Mouse (Mus musculus): ENCODE results near the gene Pdlim7. TPM values are rescaled to one million over a fixed set of nuclear protein-coding genes. Genes with fewer than 3 reads are reported as not detected.
A peak's percentile ranks its signal among the peaks of the same experiment; 100 is the strongest.

The Pdlim7 gene
- total RNA-seq, 2 experiments from 2014 or later: 52.3 to 56.6 TPM

DNA sequence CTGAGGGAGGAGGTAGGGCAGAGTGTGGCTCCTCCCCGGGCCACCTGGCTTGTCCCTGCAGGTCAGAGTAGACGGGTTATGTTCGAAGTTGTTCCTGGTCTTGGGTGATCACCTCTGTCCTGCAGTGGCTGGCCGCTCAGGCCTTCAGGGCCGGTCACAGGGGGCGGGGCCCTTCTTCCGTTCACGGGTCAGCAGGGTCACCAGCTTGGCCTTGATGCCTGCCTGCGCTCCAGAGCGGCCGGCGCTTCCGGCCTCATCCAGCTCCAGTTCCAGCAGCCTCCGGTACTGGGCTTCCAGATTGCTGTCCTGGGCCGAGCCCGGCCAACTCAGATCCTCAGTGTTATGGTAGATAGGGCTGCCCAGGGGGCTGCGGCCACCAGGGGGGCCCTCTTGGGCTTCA lies 9.8 kb upstream of the Pdlim7 start:
- intact Hi-C loops (cut with DNase I): no loop called here
- DNase-seq: peak; percentile 52 to 63

DNA sequence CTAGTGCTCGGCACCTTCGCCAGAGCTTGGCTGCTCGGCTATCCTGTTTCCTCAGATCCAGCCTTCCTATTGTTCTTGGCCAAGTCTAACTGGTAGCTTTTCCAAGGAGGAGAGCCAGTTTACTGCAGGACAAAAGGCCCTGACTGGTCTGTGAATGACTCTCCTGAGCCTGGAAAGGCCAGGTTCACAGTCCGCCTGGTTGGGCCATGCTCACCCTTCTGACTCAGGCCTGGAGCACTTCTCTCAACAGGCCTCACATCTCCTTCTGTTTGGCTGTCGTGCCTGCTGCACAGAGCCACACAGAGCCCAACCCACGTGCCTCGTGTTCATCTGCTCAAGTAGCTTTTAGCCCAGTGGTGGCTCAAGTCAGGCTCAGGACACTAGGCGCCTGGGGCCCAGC lies 9.3 kb upstream of the Pdlim7 start:
- intact Hi-C loops (cut with DNase I): no loop called here
- peak in 1 of 2 experiments; percentile 38 for DNase-seq

DNA sequence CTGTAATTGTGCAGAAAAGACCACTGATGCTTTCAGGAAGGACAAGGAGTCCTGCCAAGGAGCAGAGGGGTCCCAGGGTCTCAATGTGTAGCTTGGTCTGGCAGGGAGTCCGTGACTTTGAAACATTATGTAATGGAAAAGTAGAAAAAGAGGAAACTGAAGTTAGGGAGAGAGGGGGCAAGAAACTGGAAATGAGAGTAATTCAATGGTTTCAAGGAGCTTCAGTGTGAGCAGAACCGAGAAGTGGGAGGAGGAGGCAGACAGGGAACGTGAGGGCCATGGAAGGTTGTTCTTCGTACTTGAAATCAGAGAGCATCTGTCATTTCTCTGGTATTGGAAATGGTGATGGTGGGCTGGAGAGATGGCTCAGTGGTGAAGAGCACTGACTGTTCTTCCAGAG lies 6.1 kb upstream of the Pdlim7 start:
- intact Hi-C loops (cut with DNase I): no loop called here
- DNase-seq: no peak

DNA sequence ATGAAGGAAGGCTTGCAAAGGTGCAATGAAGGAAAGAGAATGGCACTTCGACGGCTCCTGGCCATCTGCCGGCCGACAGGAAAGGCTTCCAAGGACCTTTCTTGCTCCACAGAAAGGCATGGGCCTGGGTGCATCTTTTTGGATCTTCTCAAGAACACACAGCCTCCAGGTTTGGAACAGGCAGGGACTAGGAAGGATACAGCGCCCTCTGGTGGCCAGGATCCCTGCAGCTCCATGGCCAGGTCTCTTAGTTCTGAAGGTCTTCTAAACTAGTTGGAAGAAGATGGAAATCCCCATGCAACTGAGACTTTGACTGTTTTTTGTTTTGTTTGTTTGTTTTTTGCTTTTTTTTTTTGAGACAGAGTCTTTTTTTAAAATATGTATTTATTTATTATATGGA lies 3.5 kb upstream of the Pdlim7 start:
- DNase-seq: peak; percentile 91 to 94
- intact Hi-C loops (cut with DNase I): loop anchor here (1.0 kb wide), 1 partner anchor 112 kb away; no protein-coding TSS in a partner anchor

DNA sequence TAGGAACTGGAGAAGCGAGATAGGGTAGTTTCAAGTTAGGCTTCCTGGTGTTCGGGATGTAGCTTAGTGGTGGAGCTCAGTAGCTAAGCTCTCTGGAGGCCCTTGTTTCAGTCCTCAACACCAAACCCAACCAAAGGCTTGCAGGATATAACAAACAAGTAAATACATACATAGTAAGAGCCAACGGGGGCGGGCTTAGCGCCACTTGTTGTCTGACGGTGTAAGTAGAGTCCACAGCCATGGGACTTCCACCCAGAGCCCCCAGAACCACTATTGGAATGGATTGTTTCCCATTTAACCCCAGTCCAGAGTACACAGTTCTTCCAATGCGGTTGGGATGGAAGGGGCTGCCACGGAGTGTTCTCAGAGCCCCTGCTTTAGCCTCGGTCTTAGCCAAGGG lies 352 bp upstream of the Pdlim7 start:
- DNase-seq: no peak
- intact Hi-C loops (cut with DNase I): loop anchor here (1.0 to 2.0 kb wide), 3 partner anchors 35 to 95 kb away; no protein-coding TSS in a partner anchor

DNA sequence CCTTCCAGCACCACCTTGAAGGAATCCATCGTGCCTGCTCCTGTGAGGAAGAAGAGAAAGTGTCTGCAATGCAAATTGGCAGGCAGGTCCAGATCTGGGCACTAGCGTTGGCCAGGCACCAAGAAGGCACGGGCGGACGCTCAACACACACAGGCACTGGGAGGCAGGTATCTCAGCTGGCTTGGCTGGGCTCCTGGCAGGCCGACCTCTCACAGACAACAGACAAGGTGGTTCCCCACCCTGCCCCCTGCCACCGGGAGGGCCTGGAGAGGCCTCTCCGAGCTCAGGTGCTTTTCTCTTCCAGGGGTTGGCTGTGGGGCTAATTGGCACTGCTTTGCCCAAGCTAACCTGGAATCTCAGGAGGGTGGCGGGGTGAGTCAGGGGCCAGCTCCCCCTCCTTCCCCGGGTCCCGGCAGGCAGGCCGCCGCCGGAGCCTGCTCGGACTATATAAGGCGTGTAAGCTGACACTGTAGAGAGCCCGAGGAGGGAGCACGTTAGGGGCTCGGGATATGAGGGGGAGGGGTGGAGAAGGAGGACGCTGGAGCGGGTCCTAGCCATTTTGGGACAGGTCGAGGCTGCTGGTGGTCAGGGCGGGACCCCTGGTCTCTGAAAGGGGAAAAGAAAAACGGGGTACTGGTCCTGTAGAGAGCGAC lies 971 bp downstream of the Pdlim7 start:
- peak; percentile 64 to 68 for DNase-seq
- intact Hi-C loops (cut with DNase I): loop anchor here (1.0 to 2.0 kb wide), 2 partner anchors 40 to 93 kb away; no protein-coding TSS in a partner anchor

DNA sequence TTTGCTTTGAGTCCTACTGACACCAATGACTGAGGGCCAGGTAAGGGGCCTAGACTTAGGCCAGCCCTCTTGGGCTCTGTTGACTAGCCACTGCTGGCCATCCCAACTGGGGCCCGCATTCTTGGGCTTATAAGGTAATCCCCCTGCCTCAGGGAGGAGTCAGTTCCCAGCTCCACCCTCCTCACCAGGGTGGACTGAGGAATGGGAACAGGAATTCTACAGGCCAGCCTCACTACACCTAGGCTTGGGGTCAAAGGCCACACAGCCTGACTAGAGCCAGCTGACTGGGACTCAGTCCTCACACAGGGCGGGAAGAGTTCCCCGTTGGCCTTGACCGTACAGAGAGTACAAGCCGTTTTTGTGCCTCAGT lies 2.0 kb downstream of the Pdlim7 start:
- no peak for DNase-seq

DNA sequence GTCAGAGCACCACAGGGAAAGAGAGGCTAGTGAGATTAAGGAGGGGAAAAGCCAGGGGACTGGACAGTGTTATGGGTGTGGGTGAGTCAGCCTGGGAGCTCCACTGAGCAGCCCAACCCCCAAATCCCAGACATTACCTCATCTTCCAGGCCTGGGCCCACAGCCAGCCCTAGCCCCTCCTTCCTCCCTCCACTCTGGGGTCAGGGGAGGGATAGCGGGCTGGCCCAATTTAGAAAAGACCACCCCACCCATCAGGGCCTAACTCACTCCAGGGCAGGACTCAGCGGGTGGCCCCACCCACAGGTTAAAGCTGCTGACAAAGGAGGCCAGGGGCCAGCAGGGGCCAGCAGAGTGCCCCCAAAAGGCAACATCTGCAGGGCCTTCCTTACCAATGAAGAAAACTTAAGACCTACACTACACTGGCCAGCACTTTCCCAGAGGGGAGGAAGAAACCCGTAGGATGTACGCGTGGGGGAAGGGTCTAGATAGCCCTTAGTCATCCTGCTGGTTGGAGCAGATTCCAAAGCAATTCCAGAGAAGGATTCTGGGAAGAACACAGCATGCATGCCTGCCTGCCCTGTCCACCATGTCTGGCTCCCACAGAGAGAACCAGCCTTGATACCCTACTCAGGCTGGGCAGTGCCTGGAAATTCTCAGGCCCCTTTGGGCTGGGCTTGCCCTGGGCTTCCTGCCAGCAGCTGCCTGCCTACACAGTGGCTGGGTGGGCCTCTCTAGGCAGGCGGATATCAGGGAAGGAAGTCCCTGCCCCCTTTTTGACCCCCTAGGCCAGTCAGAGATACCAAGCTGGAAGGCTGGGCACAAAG lies 2.6 kb downstream of the Pdlim7 start:
- peak; percentile 90 to 91 for DNase-seq
- intact Hi-C loops (cut with DNase I): no loop called here

More for the DNA sequence above, 2.0 kb downstream of the Pdlim7 start:
- intact Hi-C loops (cut with DNase I): no loop called here

DNA sequence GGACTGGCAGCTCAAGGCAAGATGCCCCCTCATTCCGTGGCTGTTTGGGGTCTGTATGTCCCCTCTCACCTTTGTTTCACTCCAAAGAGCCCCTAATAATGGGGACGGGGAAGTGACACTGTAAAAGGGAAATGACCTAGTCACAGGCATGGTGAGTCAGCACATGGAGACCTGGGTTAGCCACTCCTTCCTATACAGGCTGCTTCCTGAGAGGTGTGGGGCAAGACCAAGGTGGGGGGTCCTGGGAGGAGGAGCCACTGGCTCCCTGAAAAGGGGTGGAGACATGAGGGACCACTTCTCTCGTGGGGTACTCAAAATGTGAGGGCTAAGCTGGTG lies 3.2 kb downstream of the Pdlim7 start:
- intact Hi-C loops (cut with DNase I): no loop called here
- no peak for DNase-seq

DNA sequence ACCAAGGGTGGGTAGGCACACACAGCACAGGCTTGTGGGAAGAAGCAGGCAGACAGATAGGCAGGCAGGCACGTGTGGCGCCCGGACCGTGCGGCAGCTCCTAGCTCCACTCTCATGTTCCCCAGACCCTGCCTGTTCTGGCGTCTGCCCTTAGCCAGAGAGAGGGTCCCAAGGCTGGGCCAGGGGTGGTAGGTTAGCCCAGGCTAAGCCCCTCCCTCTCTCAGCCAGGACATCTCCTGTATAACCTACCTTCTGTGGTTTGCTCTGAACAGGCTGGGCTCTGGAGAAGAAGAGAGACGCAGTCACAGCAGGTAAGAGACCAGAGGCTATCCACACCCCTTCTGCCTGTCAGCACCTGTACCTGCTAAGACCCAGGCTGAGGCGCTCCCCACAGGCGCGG lies 4.9 kb downstream of the Pdlim7 start:
- no peak for DNase-seq
- intact Hi-C loops (cut with DNase I): no loop called here

DNA sequence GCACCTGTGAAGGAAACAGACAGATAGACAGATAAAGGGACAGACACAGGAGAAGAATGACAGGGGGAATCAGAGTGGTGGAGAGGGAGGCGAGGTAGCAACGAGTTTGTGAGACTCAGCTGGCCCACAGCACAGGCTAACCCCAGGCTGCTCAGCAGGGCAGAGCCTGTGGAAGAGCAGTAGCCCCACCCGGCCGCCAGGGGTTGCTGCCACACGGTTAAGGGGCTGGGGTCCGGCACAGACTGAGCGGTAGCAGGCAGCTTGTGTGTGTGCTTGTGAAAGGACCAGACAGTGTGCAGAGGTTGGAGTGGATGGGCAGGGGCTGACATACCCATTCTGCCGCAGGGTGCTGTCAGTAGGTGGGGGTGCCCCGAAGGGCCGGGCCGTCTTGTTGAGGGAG lies 5.6 kb downstream of the Pdlim7 start:
- DNase-seq: no peak
- intact Hi-C loops (cut with DNase I): no loop called here

DNA sequence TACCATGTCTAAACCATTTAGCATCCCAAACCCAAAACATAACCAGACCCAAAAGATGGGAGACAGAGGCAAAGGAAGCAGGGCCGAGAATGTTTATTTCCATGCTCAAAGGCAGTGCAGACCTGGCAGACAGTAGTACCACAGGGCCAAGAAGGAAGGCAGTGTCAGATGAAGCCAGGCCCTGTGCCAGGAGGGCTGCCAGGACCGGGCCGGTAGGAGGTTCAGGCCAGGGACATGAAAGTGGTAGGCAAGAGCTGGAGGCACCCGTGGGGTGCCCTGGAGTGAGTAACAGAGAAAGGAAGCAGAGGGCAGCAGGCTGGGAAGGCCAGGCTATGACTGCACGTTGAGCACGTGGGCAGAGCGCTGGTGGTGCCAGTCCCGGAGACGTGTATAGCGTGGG lies 6.8 kb downstream of the Pdlim7 start:
- DNase-seq: no peak
- intact Hi-C loops (cut with DNase I): no loop called here

DNA sequence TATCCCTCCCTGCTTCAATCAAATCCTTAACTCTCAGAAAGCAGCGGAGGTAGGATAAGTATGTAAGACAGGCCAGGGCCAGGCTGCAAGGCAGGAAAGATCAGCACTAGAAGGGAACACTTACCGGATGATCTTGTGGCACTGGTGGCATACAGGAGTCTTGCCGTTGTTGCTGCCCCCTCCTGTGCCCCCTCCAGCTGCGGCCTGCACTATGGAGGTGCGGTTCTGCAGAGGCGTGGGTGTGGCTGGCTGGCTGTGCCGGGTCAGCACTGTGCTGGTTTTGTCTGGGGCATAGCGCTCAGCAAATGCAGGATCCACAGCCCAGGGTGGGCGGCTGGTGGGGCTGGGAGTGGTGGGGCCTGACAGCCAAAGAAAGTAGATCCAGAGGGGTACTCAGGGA lies 7.7 kb downstream of the Pdlim7 start:
- DNase-seq: no peak
- intact Hi-C loops (cut with DNase I): no loop called here

DNA sequence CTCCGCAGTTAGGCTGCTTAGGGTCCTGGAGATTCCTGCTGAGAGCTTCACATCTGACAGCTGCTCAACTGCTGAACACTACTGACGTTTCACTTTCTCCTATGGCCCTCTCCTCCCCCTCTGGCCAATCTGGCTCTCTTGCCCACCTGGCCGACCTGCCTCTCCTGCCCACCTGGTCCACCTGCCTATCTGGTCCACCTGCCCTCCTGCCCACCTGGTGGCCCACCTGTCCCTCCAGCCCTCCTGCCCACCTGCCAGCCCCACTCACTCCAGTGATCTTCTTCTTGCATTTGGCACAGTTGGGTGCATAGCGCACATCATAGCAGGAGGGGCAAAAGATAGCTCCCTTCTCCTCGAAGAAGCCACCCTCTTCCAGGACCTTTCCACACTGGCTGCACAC lies 9.1 kb downstream of the Pdlim7 start:
- no peak for DNase-seq
- intact Hi-C loops (cut with DNase I): no loop called here

DNA sequence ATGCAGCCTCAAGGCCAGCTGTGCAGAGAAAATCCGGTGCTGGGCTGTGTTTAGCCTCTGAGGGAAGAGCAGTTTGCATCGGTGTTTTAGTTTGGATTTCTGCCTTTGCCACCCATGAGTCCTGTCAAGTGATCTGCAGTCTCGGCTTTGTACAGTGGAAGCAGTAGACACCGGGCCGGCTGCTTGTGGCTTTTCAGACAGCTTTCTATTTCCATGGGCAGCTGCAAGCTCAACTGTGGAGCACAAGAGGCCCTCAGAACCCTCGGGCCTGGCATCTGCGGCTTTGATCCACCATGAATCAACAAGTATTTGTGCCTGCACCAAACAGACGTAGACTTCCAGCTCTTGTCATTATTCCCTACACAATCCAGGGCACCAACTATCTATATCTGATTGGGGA lies 11.1 kb downstream of the Pdlim7 start:
- no peak for DNase-seq
- intact Hi-C loops (cut with DNase I): loop anchor here (2.0 kb wide), 1 partner anchor 14 kb away; the partner anchor contains the start of gene Dbn1

DNA sequence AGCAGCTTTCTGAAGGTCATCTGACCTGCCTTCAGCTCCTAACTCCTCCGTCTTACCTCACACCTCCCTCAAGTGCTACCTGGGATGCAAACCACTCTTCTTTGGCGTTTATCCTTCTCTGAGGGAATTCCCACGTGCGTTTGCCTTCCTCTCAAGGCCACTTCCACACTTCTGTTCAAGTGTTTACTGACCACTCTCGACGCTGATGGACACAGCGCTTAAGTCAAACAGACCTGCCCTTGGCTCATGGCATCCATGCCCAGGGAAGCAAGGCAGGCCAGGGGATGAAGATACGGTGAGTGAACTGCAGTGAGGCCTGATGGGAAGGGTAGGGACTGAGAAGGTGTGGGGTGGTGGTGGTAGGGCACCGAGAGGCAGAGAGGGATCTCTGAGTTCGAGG lies 12.9 kb downstream of the Pdlim7 start:
- intact Hi-C loops (cut with DNase I): no loop called here
- DNase-seq: no peak

DNA sequence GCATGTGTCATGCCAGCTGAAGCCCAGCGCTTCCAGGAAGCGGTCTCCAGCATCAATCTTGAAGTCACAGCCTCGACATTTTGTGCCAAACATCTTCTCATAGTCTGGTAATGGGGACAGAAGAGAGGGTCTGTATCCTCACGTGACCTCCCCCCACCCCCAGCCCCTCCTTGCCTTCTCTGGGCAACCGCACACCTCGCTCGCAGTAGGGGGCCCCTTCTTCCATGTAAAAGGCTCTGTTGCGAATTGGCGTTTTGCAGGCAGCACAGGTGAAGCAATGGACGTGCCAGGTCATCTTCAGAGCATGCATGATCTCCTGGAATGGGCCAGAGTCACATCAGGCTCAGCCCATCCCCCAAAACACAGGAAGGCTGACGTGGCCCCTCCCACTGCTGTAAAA lies 14.6 kb downstream of the Pdlim7 start:
- intact Hi-C loops (cut with DNase I): no loop called here
- no peak for DNase-seq

DNA sequence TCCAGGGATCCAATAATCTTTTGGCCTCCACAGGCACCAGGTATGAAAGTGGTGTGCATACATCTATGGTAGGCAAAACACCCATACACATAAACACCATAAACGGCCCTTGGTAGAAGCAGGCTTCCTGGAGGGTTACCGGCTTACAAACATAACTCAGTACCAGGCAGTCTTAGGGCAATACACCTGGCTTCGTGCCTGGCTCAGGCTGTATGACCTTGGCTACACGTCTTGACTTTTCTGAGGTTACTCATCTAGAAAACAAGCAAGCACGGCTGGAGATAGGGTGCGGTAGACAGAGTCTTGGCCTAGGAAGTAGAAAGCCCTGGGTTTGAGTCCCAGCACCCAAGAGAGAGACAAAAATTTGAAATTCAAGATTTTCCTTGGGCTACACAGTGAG lies 16.8 kb downstream of the Pdlim7 start:
- no peak for DNase-seq

DNA sequence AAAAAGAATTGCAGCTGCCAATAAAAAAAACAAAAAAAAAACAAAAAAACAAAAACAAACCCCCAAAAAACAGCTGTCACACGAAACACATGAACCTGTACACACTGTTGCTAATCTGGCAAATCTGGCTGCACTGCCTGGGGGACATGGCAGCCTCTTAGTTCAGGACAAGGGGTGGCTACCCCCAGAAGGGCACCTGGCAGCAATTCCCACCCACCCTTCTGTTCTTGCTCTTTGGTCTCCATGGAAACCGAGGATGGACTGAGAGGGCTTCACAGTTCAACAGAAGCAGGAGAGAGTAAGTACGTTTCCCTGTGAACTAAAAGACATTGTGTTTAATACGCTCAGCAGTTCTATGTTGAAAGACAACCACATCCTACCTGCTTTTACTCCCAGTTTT lies 17.8 kb downstream of the Pdlim7 start:
- intact Hi-C loops (cut with DNase I): no loop called here
- no peak for DNase-seq

More for the DNA sequence above, 16.8 kb downstream of the Pdlim7 start:
- intact Hi-C loops (cut with DNase I): no loop called here

DNA sequence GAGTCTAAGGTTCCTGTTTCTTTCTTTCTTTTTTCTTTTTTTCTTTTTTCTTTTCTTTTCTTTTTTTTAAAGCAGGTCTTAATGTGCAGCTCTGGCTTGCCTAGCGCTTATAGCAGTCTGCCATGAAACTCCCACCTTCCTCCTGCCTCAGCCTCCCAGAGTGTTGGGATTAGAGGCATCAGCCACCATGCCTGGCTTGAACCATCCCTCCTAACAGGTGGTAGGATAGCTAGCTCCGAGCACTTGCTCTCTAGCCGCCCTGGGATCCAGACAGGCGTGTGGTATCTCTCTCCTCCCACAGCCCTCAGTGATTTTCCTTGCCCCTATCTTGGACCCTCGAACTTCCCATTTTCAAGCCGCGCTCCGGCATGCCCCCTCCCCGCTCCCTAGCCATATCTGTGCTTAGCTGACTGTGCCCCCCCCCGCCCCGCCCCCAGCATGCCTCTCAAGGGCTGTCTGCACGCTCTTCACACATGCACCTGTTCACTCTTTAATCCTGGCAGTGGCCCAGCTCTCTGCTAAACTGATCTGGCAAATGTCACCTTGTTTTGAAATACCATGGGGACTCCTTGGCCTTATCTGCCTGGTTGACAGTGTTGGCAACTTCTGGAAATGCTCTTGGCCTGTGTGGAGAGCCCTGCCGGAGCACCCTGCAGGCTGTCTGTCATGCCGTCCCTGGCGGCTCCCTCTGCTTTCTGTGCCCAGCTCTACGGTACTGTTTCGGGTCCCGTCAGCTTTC lies 18.4 kb downstream of the Pdlim7 start:
- intact Hi-C loops (cut with DNase I): no loop called here
- DNase-seq: peak; percentile 56 to 77

DNA sequence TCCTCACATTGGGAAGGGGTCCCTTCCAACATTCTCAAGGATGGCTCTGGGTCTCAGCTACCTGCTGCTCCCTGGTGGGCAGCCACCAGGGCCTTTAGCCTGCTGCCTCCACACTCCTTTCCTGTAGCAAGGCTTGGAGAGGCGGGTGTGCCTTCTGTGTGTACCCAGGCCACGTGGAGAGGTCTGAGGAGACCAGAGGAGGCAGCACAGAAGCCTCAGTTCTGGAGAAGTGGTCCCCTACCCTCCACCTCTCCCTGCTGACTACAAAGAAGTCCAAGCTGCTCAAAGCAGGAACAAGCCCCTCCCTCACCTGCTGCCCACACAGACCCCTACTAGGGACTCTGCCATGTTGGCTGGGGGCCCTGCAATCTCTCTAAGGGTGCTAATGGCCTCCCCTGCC lies 19.2 kb downstream of the Pdlim7 start:
- DNase-seq: no peak
- intact Hi-C loops (cut with DNase I): no loop called here

All from heart, postnatal 14 days (tissue).